Mouse (Mus musculus) CD4-positive, CD25-positive, alpha-beta regulatory T cell, adult 9 weeks (primary cell): ENCODE data around the gene Usp6nl. TPM values are rescaled to one million over a fixed set of nuclear protein-coding genes. Genes with fewer than 3 reads are reported as not detected.

Experiments used
- polyA plus RNA-seq: library from polyadenylated mRNA; unstranded; fragments of 100-300 nt; shearing (Covaris generic); gene quantifications from one replicate; pipeline ENCODE4 v1.2.1, GENCODE M21; 2017

The Usp6nl gene
- 11.1 TPM for polyA plus RNA-seq

DNA sequence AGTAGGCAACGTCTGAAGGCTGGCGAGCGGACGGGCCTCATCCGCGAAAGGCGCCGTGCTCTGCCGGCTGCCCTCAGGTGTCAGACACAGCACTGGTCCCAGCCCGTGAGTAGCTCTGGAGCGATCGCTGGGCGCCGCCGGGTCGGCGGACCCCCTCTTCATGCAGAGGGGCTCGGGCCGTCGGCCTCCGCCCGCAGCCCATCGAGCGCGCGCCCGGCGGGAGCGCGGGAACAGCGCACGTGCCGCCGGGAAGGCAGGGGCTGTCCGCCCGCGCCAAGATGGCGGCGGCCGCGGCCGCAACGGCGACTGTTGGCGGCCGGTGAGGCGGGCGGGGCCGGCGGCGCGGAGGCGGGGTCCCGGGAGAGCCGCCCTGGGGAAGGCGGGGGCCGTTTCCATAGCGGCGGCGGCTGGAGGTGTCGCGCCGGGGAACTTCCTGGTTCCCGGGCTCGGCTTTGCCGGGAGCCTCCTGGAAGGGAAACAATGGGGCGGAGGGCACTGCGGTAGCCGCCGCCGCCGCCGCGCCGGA, at the start of gene Usp6nl:
Gene Usp6nl, plus strand, starts transcription at position 292 of the 526 bp plus-strand sequence.

Other genes starting within 250 kb of the Usp6nl start
- gene Proser2, start 192.5 kb upstream of the Usp6nl start, polyA plus RNA-seq, result not detected
- gene Echdc3, start 109.6 kb upstream of the Usp6nl start, polyA plus RNA-seq, result 0.73 TPM